Mouse (Mus musculus) left cerebral cortex, postnatal 14 days (tissue): ENCODE measurements at regions not wholly inside any gene's neighbourhood (a gene's known extent, or its start where the extent isn't known, plus 50 kb on each side); places are given as distances from the start of the nearest gene placed in this dataset.

Experiments used
- DNase-seq, 2 experiments: peaks; one replicate each; pipeline ENCODE4 v3.0.0; 2021 to 2022; ENCODE audit warnings: low spot score in 2 of 2, mixed read lengths in 1 of 2
- intact Hi-C: fragments of 180-260 bp; cut with DNase I; formaldehyde crosslinking; loops from one replicate; pipeline ENCODE4 v1.15.1; 2025

DNA sequence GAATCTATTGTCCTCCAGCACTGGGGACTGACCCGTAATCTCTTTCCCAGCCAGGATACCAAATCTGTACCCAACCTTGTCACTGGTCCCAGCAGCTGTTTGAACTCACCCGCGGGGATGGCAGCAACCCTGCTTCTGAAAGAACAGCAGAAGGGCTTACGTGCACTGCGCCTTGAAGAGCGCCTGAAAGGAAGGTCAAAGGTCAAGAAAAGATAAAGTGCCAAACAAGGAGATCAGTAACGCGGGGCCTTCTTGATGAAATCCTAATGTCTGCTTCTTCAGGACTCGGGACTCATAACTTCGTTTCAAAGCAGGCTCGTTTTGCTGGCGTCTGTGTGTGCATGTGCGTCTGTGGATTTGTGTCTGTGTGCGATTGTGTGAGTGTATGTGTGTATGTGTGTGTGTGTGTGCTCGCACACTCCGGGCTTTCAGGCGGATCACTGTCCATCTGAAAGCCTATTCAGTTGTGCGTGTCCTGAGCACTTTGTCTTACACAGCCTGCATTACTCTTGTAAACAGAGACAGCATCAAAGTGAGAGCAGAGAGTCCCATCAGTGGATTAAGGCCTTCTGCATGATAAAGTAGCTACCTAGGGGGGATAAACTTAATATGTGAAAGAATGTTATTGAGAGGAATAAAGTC is 135.3 kb downstream of the Barhl2 start:
- intact Hi-C loops, result no loop called here
- DNase-seq, result no peak

DNA sequence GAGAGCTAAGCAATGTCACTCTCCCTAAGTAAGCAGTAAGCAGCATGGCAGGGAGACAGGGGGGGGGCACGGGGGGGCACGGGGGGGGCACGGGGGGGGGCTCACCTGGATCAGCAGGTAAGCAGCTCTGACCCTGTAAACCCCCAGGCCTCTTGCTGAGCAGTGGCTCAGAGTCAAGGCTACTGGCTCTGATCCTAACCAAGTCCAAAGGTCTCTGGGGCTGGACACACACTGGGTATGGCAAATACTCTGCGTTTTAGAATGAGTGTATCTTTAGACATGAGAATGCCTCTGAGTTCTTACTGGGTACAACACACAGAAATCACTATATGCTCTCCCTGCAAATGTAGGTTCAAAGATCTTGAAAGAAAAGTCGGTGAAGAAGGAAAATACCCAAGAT is 136.5 kb downstream of the Barhl2 start:
- no peak for DNase-seq
- intact Hi-C loops, result no loop called here

DNA sequence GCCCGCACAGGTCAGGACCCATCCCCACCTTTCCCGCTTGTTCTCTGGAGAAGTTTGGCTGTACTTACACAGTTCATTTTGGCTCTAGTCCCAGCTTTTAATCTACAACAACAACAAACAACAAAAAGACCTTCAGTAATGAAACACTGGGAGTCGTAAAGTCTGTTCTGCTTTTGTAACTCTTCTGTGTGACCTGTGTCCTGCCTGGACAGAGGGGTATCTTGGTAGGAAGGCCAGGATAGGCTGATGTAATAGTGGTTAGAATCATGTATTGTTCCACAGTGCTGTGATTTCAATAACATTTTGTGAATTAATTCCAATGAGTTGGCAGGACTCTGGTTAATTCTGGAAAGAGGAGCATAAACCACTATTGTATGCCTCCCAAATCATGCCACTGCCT is 136.9 kb downstream of the Barhl2 start:
- no peak for DNase-seq
- intact Hi-C loops, result no loop called here

DNA sequence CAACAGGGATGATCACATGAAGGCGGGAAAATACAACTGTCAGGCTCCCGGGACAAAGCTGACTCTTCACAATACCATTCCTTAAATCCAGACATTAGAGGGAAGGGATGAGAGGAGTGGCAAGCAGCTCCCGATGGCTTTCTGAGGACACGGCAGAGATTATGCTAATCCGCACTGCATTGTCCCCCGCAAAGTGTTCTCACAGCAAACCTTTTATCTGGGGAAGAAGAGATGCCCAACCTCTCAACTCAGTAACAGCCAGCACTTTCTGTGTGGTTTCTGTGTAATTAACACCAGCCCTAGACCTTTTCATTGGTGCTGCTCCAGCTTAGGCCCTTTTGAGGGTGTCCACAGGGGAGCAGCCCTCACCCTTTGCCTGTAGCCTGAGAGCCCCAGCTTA is 137.9 kb downstream of the Barhl2 start:
- DNase-seq, result no peak
- intact Hi-C loops, result no loop called here

DNA sequence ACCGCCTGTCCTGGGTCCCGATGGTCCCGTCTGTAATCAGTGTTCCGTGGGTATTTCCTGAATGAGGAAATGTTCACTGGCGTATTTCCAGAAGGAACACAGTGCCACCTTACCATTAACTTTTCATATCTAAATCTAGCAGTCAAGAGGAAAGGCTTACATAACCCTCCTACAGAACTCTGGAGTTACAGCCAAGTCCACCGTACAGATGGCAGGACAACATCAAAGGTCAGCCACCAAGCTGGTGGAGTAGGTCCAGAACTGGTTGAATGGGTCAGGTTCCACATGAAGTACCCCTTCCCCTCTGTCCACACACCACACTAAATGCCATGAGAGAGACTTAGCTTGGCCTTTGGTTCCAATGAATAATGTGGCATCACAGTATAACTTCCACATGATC is 139.7 kb downstream of the Barhl2 start:
- intact Hi-C loops, result no loop called here
- no peak for DNase-seq

DNA sequence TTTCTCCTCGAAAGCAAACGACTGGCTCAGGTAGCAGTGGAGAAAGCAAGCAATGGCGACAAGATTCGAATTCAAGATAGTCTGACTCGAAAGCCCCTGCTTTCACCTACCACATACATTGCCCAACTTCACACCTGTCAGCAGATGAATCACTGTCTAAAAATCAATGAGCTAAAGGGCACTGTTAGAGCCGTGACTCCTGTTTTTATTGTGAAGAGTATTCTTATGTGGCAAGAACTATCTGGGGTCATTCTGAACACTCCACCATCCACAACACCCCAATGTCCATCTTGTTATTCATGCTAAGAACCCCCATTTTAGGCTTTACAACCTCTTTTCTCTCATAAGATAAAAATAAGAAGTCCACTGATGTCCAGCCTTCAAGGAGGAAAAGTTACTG is 144.1 kb downstream of the Barhl2 start:
- DNase-seq, result no peak
- intact Hi-C loops, result no loop called here

DNA sequence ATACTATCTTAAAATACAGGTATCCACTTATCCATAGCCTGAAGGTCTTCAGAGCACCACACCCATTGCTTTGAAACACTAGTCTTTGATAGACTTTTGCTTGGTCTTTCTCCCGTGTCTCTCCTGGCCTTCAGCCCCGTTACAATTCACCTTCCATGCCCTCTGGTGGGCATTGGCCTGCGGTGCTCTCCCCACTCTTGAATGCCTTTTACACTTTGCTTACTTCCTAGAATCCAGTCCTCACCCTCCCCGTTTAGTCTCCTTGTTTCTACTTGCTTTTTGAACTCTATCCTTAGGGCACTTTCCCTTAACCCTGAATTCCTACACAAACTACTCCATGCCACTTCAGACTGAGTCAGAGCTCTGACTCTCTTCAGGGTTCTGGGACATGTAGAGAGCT is 156.6 kb downstream of the Barhl2 start:
- intact Hi-C loops, result no loop called here
- DNase-seq, result no peak

DNA sequence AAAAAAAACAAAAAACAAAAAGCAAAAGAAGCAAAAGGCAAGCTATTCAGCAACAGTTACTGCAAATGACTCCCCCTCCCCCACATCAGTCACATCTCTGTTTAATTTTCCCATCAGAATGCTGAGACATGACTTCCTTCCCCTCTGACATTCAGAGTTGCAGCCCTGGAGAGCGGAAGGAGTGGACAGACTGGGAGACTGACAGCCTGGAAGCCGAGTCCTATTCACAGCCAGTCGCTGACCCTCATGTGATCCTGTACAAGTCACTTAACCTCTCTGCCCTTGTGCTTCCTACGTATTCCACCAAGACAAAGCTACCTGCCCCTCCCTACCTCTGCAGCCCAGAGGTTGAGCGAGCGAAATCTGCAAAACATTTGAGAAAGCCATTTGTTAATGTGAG is 161.2 kb downstream of the Barhl2 start:
- no peak for DNase-seq
- intact Hi-C loops, result no loop called here

DNA sequence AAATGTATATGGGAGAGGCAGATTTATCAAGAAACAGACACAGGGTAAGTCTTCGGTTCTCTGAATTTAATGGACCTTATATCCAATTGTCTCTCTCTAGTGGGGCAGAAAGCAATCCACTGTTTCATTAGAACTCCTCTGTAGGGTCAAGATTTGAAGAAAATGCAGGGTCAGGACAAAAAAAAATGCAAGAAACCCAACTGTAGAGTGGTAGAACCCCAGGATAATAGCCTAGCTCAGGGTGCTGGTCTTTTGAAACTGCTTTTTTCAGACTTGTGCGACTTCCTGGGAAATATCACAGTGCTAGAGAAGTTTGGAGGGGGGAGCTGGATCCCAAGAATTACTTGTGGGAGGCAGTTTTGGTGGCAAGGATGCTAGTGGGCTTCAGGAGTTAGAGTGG is 162.0 kb downstream of the Barhl2 start:
- DNase-seq, result no peak
- intact Hi-C loops, result no loop called here

DNA sequence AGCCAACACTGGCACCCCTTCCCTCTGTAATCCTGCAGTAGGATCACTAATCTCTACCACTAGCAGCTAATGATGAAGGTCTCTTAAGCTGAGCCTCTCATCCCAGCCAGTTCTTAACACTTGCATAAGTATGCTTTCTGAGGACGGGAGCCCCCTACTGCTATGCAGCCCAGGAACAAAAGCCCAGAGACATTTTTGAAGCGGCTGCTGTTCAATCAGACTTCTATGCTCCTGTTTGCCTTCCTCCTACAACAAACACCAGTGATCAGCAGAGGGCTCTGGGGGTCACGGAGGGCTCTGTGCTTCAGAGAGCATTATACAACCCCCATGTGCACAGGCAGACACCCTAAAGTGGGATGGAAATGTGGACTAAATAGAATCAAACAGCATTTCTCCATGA is 162.4 kb downstream of the Barhl2 start:
- DNase-seq, result no peak
- intact Hi-C loops, result no loop called here

DNA sequence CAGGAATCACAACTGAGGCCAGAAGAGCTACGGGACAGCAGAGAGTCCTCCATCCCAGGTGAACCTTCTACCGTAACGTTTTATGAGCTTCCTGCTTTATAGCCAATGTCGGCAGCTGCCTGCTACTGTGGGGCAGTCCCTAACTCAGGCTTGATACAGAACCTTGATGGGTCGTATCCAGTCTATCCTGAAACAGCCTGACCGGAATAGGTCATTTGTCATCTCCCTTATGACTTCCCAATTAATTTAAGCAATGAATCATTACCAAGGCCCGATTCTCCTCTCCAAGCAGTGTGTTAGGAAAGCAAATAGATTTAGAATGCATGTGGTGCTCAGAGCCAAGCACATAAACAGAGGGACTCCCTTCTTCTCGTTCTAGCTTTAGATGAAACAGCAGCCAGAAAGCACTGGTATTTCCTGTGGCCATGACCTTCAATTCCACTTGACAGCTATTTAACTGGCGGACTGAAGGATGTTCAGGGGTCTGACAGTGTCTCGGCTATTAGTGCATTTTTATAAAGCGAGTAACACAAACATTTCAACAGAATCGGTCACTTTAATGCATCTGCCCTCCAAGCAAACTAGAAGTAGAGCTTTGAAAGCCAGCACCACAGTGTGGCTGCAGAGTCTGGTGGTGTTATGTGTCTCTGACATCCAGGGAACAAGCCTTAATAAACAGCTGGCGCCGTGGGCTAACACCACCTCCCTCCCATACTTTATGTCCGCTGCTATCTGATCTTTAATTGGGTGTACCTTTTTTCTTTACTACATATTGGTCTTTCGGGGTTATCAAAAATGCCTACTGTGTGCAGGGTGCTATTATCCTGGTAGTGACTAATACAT is 165.4 kb downstream of the Barhl2 start:
- no peak for DNase-seq
- intact Hi-C loops, result no loop called here

DNA sequence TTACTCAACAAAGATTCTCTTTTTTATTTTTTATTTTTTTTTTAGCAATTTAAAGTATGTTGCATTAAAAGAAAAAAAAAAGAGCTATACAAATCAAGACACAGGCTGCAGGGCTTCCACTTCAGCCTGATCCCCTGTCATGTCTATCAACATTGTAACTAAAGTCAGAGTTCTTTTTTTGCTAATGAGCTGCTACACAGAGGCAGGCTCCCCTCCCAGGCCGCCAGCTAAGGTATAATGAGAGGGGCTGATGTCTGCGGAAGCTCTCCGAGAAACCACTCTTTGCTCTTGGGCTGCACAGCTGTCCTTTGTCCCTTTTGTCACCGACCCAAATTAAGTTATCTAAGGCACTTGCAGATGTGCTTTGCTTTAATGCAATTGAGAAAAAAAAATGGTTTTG is 172.8 kb downstream of the Barhl2 start:
- intact Hi-C loops, result no loop called here
- DNase-seq, result no peak

DNA sequence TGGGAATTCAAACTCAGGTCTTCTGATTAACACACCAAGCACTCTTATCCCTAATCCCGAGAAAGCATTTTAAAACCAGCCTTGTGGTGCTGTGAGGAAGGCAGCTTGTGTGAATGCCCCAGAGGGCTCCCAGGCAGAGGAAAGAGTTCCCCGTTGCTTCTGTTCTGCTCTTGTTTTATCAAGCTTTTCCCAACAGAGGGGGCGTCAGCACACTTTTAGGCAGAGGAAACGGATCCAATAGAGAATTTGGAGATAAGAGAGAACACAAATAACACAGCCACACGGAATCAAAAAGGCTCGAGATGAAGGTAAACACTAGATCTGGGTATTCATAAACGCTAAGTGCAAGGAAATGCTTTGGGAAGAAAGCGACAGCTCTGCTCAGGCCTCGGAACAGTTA is 173.2 kb downstream of the Barhl2 start:
- no peak for DNase-seq
- intact Hi-C loops, result no loop called here

DNA sequence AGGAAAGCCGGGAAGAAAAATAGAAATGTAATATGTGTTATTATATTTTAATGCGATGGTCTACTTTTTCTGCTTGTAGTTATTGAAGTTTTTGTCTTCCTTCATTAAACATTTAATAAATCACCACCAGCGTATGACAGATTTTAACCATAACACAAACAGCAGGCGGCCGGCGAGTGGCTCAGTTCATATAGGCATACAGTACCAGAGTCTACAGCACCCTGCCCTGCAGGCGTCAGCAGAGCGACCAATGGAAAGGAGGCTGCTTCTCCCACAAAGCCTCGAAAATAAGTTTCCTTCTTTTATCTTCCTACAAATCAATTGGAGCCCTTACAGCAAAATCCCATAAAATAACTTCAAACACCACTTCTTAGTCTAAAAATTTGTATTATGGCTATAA is 175.3 kb downstream of the Barhl2 start:
- no peak for DNase-seq
- intact Hi-C loops, result no loop called here

DNA sequence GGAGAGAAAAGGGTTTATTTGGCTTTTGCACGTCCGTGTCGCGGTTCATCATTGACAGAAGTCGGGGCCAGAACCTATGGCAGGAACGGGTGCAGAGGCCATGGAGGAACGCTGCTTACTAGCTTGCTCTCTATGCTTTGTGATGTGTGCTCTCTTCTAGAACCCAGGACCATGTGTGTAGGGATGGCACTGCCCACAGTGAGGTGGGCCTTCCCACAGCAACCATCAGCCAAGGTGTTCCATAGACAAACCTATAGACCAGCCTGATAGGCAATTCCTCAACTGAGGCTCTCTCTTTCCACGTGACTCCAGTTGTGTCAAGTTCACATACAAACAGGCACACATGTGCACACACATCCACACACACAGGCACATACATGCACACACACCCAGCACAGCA is 180.2 kb downstream of the Barhl2 start:
- no peak for DNase-seq
- intact Hi-C loops, result no loop called here

DNA sequence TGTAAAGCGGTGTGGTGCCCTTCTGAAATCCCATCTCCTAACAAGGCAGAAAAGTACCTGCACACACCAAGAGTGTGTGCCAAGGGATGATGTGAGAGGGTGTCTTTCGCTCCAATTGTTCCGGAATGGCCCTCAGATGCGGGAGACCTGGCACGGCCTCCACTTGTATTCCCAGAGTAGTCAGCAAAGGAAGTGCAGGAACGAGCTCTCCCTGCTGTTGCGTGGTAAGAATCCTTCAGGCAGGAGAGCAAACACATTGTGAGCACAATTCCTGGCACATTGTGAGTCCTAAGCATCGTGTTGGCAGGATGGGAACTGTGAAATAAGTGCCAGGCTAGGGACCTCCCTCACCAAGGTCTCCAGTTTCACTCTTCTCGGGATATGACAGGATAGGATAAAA is 180.7 kb downstream of the Barhl2 start:
- intact Hi-C loops, result no loop called here
- DNase-seq, result no peak

DNA sequence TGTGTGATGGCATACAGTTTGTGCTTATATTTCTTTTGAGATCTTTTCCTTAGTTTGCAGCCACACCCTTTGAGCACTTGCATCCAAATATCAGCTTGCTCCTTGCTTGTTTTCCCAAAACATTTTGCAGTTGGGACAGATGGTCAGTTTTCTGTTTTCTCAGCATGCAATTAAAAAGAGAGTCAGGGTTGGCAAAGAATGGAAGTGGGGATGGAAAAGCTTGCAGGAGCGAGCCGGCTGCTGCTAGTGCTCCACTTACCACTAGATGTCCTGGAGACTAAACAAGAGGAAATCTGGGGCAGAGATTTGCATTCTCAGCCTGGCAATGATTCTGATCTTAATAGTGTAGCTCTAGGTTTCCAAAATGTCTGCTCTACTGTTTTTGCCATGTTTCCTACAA is 181.8 kb downstream of the Barhl2 start:
- peak; percentile 50 to 57 for DNase-seq
- intact Hi-C loops, result no loop called here

DNA sequence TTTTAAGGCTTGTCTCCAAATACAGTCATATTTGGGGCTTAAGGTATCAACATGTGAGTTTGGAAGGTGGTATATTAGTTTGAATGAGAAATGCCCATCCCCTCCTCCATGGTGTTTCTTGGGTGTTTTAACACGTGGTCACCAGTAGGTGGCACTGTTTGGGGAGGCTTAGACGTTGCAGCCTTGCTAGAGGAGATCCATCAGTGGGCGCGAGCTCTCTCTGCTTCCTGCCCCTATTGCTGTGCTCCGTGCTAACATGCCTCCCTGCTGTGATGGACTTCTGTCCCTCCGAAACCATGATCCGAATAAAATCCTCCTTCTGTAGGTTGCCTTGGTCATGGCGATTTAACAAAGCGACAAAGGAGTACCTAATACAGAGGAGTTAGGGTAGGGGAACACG is 183.3 kb downstream of the Barhl2 start:
- intact Hi-C loops, result no loop called here
- no peak for DNase-seq

DNA sequence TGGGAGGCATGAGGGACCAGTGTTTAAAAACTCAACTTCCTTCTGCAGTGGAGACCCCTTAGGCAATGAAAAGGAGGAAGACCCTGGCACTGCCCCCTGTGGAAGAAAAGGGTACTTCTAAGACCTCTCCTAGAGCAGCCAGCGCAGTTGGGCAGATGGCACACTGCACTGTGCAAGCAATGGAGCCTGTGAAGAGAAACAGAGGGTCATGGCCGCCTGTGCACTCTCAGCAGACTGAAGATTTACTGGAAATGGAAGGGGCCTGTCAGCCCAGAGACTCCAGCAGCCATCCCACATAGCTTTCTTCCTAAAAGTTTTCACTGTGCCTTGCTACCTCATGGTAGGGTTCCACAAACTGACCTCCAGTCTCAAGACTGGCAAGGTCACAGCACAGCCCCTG is 193.4 kb downstream of the Barhl2 start:
- DNase-seq, result no peak
- intact Hi-C loops, result no loop called here

DNA sequence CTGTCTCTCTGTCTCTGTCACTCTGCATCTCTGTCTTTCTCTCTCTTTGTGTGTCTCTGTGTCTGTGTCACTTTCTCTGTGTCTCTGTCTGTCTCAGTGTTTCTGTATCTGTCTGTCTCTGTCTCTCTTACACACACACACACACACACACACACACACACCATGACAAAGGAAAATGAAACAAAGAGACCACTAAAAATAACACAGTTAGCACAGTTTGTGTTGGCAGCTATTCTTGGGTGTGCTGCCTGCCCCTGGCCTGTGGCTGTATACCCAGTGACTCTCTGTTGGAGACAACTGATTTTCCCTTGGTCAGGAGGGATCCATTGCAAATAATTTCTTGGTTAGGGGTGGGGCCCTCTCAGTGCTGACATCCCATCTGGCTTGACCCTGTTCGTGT is 200.8 kb downstream of the Barhl2 start:
- intact Hi-C loops, result no loop called here
- no peak for DNase-seq

DNA sequence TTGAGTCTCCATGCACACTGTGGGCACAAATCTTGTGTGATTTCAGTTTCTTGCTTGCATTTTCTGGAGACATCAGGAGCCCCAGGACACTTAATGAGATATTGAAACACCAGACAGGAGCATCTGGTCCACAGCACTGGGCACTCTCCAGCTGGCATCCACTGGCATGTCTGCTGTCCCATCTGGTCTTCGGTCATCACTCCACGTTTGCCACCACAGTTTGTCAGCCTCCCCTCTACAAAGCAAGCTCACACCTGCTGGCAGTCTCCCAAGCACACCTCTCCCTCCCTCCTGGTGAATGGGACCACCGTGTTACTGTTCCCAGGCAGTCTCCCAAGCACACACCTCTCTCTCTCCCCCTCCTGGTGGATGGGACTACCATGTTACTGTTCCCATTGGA is 228.8 kb downstream of the Barhl2 start:
- intact Hi-C loops, result no loop called here
- no peak for DNase-seq

DNA sequence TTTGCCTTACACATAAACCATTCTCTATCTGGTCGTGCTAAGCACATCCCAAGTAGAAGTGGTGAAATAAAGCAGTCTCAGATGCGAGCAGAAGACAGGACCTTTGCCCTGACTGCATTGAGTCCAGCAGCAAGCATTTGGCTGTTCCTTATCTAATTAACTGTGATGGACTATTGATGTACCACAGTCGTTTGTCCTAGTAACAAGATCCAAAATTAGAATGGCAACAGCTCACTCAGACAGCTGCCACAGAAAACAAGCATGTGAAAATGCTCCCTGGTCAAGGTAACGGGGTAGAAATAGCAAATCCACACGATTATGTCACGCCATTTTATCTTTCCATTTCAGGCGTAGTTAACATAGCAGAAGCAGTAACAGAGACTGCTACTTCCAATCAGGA is 233.8 kb downstream of the Barhl2 start:
- intact Hi-C loops, result no loop called here
- no peak for DNase-seq
